Mouse (Mus musculus) embryo, embryonic 10.5 days (tissue): ENCODE data around the gene Rnf8.

Experiments used
- DNase-seq: peaks from one replicate; pipeline ENCODE4 v3.0.0-alpha.2; 2015; ENCODE audit warnings: low spot score

Gene Rnf8

DNA sequence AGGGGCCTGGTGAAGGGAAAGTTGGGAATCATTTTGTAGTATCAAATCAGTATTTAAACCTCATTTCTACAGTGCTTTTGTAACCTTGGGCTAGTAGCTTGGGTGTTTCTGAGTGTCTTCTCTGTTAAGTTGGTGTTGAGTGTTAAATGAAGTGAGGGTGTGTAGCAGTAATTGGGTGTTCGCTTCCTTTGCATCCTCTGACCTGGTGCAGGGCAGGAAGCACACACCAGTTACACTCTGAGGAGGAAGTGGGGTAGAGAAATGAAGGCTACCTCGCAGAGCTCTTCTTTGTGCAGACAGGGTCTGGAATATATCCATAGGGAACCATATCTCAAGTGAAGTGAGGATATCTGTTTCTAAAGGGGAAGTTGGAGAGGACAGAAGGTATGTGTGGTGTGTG, 66.3 kb downstream of the Rnf8 start:
- DNase-seq, result no peak

DNA sequence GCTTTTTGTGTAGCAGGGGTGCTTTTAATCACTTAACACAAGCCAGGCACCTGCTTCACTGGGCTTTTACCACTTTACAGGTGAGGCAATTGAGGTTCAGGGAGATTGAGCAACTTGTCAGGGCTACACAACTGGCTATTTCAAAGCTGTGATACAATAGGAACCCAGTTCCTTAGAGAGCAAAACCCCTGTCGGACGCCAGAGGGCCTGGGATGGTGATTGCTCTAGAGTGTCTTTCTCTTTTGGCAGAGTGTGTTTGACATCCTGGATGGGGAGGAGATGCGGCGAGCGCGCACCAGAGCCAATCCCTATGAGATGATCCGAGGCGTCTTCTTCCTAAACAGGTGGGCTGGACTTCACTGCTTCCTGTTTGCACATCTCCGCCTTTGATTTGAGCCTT, 67.1 kb downstream of the Rnf8 start:
- no peak for DNase-seq

- no peak for DNase-seq
These were observed 67.7 kb downstream of the Rnf8 start for GRCm38 (mm10) chr17:29682261-29682660.

GRCm38 (mm10) chr17:29683127-29683526, 68.5 kb downstream of the Rnf8 start:
- DNase-seq, result no peak

GRCm38 (mm10) chr17:29684275-29684674, 69.7 kb downstream of the Rnf8 start:
- DNase-seq, result no peak

GRCm38 (mm10) chr17:29686771-29687170, 72.2 kb downstream of the Rnf8 start:
- no peak for DNase-seq

DNA sequence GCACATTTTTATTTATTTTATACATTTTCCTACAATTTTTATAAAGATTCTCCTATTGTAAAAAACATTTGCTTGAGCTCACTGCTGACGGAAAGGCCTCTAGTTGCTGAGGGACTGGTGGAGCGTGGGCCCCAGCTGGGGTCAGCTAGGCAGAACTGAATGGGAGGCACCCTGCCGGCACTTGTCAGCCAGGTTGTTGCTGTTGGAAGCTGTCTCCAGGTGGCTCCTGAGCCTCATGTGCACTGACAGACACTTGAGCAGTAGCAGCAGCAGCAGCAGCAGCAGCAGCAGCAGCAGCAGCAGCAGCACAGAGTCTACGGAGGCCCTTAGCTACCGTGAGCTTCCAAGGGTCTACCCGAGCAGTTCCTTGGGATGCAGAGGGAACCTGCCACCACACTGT, 72.8 kb downstream of the Rnf8 start:
- DNase-seq, result no peak

- no peak for DNase-seq
These were observed 74.0 kb downstream of the Rnf8 start for GRCm38 (mm10) chr17:29688610-29689009.

DNA sequence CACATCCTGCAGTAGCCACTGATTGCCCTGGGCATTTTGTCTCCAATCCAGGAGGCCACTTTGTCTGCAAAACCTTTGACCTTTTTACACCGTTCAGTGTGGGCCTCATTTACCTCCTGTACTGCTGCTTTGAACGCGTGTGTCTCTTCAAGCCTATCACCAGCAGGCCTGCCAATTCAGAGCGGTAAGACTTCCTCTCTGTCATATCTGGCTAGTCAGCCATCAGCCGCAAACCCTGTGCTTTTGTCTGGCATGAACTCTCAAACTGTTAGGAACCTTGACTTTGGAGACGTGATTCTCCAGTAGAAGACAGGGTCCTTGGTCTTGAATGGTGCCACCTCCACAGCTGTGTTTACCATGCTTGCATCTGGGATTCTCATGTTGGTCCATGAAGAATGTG, 75.7 kb downstream of the Rnf8 start:
- no peak for DNase-seq

DNA sequence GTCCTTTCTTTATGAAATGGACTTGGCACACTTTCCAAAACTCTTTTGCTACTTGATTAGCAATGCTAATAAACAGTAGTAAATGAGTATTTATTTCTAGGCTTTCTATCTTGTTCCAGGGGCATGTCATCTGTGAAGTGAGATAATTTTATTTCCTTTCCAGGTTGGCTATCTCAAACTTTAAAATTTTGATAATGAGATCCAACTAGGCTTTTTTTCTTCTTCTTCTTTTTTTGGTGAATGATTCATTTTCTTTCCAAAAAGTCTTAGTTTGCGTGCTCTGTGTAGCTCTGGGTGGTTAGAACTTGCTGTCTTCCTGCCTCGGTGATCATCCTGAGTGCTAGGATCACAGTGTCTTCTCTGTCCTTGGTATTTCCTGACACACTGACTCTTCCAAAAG, 78.2 kb downstream of the Rnf8 start:
- no peak for DNase-seq

DNA sequence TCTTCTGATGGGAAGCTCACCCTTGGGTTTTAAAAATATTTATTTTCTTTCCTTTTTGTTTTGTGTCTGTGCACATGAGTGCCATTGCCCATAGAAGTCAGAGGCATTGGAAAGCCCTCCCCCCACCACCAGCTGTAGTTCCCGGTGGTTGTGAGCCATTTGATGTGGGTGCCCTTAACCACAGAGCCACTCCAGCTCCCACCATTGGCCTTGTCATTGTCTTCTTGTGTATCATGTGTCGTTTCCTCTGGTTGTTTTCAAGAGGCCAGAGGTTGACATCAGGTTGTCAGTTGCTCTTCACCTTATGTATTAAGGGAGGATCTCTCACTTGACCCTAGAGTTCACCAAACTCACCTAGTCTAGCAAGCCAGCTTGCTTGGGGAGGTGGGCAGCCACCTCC, 79.0 kb downstream of the Rnf8 start:
- no peak for DNase-seq

- DNase-seq, result no peak
These were observed 79.9 kb downstream of the Rnf8 start for GRCm38 (mm10) chr17:29694516-29694915.
